Mouse (Mus musculus): Measurements from ENCODE around the gene Smok2b.
"Not testable (repeated sequence)": the region's sequence is repeated elsewhere in the genome, so short reads cannot be mapped to it uniquely, and the experiment has no call there.

Gene Smok2b

GRCm38 (mm10) chr17:13229957-13230356 is at the start of gene Smok2b:
TSS of gene Smok2b (plus strand) at chr17:13230257.
- not testable (repeated sequence) for DNase-seq (ENCODE audit: low spot score)

- not testable (repeated sequence) for DNase-seq (ENCODE audit: low spot score)
These were observed 49.6 kb upstream of the Smok2b start for GRCm38 (mm10) chr17:13180491-13180890.

- DNase-seq (ENCODE audit: low spot score): not testable (repeated sequence)
These were observed 47.3 kb upstream of the Smok2b start for GRCm38 (mm10) chr17:13182712-13183111.

- DNase-seq (ENCODE audit: low spot score): not testable (repeated sequence)
These were observed 45.5 kb upstream of the Smok2b start for GRCm38 (mm10) chr17:13184514-13184913.

GRCm38 (mm10) chr17:13186541-13186940 is 43.5 kb upstream of the Smok2b start:
- DNase-seq (ENCODE audit: low spot score): not testable (repeated sequence)

- not testable (repeated sequence) for DNase-seq (ENCODE audit: low spot score)
These were observed 42.4 kb upstream of the Smok2b start for GRCm38 (mm10) chr17:13187621-13188020.

- not testable (repeated sequence) for DNase-seq (ENCODE audit: low spot score)
These were observed 41.2 kb upstream of the Smok2b start for GRCm38 (mm10) chr17:13188846-13189245.

GRCm38 (mm10) chr17:13190836-13191583 is 39.0 kb upstream of the Smok2b start:
- DNase-seq (ENCODE audit: low spot score): not testable (repeated sequence)

GRCm38 (mm10) chr17:13196486-13196885 is 33.6 kb upstream of the Smok2b start:
- not testable (repeated sequence) for DNase-seq (ENCODE audit: low spot score)

- DNase-seq (ENCODE audit: low spot score): not testable (repeated sequence)
These were observed 31.2 kb upstream of the Smok2b start for GRCm38 (mm10) chr17:13198812-13199211.

- DNase-seq (ENCODE audit: low spot score): not testable (repeated sequence)
These were observed 30.1 kb upstream of the Smok2b start for GRCm38 (mm10) chr17:13199880-13200409.

- not testable (repeated sequence) for DNase-seq (ENCODE audit: low spot score)
These were observed 28.5 kb upstream of the Smok2b start for GRCm38 (mm10) chr17:13201551-13201950.

GRCm38 (mm10) chr17:13202453-13203107 is 27.5 kb upstream of the Smok2b start:
- DNase-seq (ENCODE audit: low spot score): not testable (repeated sequence)

GRCm38 (mm10) chr17:13205247-13205646 is 24.8 kb upstream of the Smok2b start:
- DNase-seq (ENCODE audit: low spot score): not testable (repeated sequence)

GRCm38 (mm10) chr17:13206491-13206890 is 23.6 kb upstream of the Smok2b start:
- no peak for DNase-seq (ENCODE audit: low spot score)

GRCm38 (mm10) chr17:13208460-13208859 is 21.6 kb upstream of the Smok2b start:
- not testable (repeated sequence) for DNase-seq (ENCODE audit: low spot score)

- no peak for DNase-seq (ENCODE audit: low spot score)
These were observed 17.8 kb upstream of the Smok2b start for GRCm38 (mm10) chr17:13212136-13212850.

- DNase-seq (ENCODE audit: low spot score): no peak
These were observed 15.9 kb upstream of the Smok2b start for GRCm38 (mm10) chr17:13214169-13214568.

- no peak for DNase-seq (ENCODE audit: low spot score)
These were observed 14.5 kb upstream of the Smok2b start for GRCm38 (mm10) chr17:13215595-13215994.

GRCm38 (mm10) chr17:13220888-13221287 is 9.2 kb upstream of the Smok2b start, which contains the start of gene Smok2a:
TSS of gene Smok2a (plus strand) at chr17:13221188.
- no peak for DNase-seq (ENCODE audit: low spot score)

GRCm38 (mm10) chr17:13221921-13222320 is 8.1 kb upstream of the Smok2b start:
- not testable (repeated sequence) for DNase-seq (ENCODE audit: low spot score)

GRCm38 (mm10) chr17:13239461-13239860 is 9.4 kb downstream of the Smok2b start:
- DNase-seq (ENCODE audit: low spot score): not testable (repeated sequence)
